Mouse (Mus musculus) liver, postnatal 0 days (tissue): ENCODE results near the gene Slc34a3. TPM values are rescaled to one million over a fixed set of nuclear protein-coding genes. Genes with fewer than 3 reads are reported as not detected.
"Not testable (repeated sequence)": the region's sequence is repeated elsewhere in the genome, so short reads cannot be mapped to it uniquely, and the experiment has no call there.

Source experiments
- ATAC-seq: fragments of 200-750 bp; cut with Nextera tagmentation; 2 replicates; pipeline ENCODE4 v1.8.0; 2017; ENCODE audit warnings: mild to moderate bottlenecking, moderate library complexity
- DNase-seq: peaks from one replicate; pipeline ENCODE4 v3.0.0-alpha.2; 2016
- H3K27ac ChIP-seq: fragments of 300-500 bp; sonication (generic); 2 replicates; pipeline ENCODE4 v1.5.1; 2014; ENCODE audit warnings: antibody characterized with exemption, moderate library complexity, mild to moderate bottlenecking, low read depth
- H3K27me3 ChIP-seq: fragments of 300-500 bp; sonication (generic); 2 replicates; pipeline ENCODE4 v1.6.1; 2014; ENCODE audit warnings: low read length, control low read depth, mixed read lengths; ENCODE audit not compliant: insufficient read depth
- H3K36me3 ChIP-seq: fragments of 300-500 bp; sonication (generic); replicated peaks from 2 replicates; pipeline ENCODE4 v1.6.1; 2014; ENCODE audit warnings: mild to moderate bottlenecking, control low read depth, low read length, moderate library complexity, mixed read lengths; ENCODE audit not compliant: insufficient read depth
- H3K4me1 ChIP-seq: fragments of 300-500 bp; sonication (generic); 2 replicates; pipeline ENCODE4 v1.6.1; 2014; ENCODE audit warnings: antibody characterized with exemption, mild to moderate bottlenecking, control low read depth; ENCODE audit not compliant: insufficient read depth
- H3K4me2 ChIP-seq: fragments of 300-500 bp; sonication (generic); 2 replicates; pipeline ENCODE4 v1.6.1; 2014; ENCODE audit warnings: low read depth, mild to moderate bottlenecking, low read length, moderate library complexity, mixed read lengths
- H3K4me3 ChIP-seq: fragments of 300-500 bp; sonication (generic); 2 replicates; pipeline ENCODE4 v1.5.1; 2014; ENCODE audit warnings: low read depth, low read length
- H3K9ac ChIP-seq: fragments of 300-500 bp; sonication (generic); replicated peaks from 2 replicates; pipeline ENCODE4 v1.6.1; 2014; ENCODE audit warnings: mild to moderate bottlenecking, moderate library complexity
- H3K9me3 ChIP-seq: fragments of 300-500 bp; sonication (generic); 2 replicates; pipeline ENCODE4 v1.6.1; 2016; ENCODE audit warnings: mild to moderate bottlenecking, control low read depth, low read length, mixed read lengths
- CTCF ChIP-seq: sonication (generic); IDR thresholded peaks from 2 replicates; pipeline ENCODE4 v1.5.1; 2016; ENCODE audit warnings: antibody characterized with exemption, low read depth
- EP300 ChIP-seq: IDR thresholded peaks from 2 replicates; pipeline ENCODE4 v1.6.1; 2016; ENCODE audit warnings: antibody characterized with exemption, low read depth, mild to moderate bottlenecking
- WGBS: fragments of 180-500 bp; shearing (Covaris S2); extraction: QIAGEN DNeasy Blood & Tissue Kit; methylation state at CpG from one replicate; pipeline ENCODE4 v1.1.7; 2014; ENCODE audit not compliant: insufficient replicate concordance; 5-methylcytosine and 5-hydroxymethylcytosine counted together
- polyA plus RNA-seq: library from polyadenylated mRNA; unstranded; fragments of >200 nt; fragmentation: Nextera tagmentation; extraction: Ambion mirVana; gene quantifications from 2 replicates; pipeline ENCODE4 v1.2.1, GENCODE M21; 2015

Gene Slc34a3
- polyA plus RNA-seq, 1 experiment from 2014 or later = not detected

GRCm38 (mm10) chr2:25262795-25263622 is 28.8 kb upstream of the Slc34a3 start:
- Histone ChIP-seq H3K9me3 (no peaks in the 10 kb centered on the region), H3K36me3 (0 out of 2 replicates have a peak, but pooled peaks cover 2% of the 10 kb centered on the region), H3K27me3 (no peaks in the 10 kb centered on the region), H3K4me2 (peak overlapping the region; percentile 93), H3K4me3 (peak overlapping the region; percentile 86), H3K27ac (peak overlapping the region; percentile 52), H3K9ac (peak overlapping the region; percentile 74), H3K4me1 (peaks cover 55% of the 10 kb centered on the region)
- ATAC-seq (peak; percentile 15), DNase-seq (peak; percentile 56)
- 1% methylated on average over 79 of the region's 82 CpGs for WGBS
- TF ChIP-seq EP300 (no peak), CTCF (0 out of 2 replicates have a peak, but pooled peaks have one; percentile 7)

- Histone ChIP-seq H3K4me1 (peaks cover 48% of the 10 kb centered on the region), H3K36me3 (no peaks in the 10 kb centered on the region), H3K27me3 (no peaks in the 10 kb centered on the region), H3K27ac (peak within 1 kb of the TSS; percentile 61), H3K9ac (peak within 1 kb of the TSS; percentile 74), H3K4me3 (peak within 1 kb of the TSS; percentile 86), H3K9me3 (no peaks in the 10 kb centered on the region), H3K4me2 (peak within 1 kb of the TSS; percentile 93)
- WGBS = under 1% methylated on average over 39 of the region's 39 CpGs
- peak; percentile 93 for ATAC-seq
- DNase-seq = peak; percentile 96
- no peak for TF ChIP-seq CTCF
- TF ChIP-seq EP300 = peak; percentile 49
These were observed 28.2 kb upstream of the Slc34a3 start, which contains the start of gene Tprn for GRCm38 (mm10) chr2:25262291-25262767. Gene Tprn, plus strand, starts transcription at chr2:25262618.

- DNase-seq = no peak
These were observed 27.7 kb upstream of the Slc34a3 start for GRCm38 (mm10) chr2:25261870-25262269.

GRCm38 (mm10) chr2:25258887-25259286 is 24.7 kb upstream of the Slc34a3 start:
- TF ChIP-seq CTCF (peak; percentile 71), EP300 (no peak)
- Histone ChIP-seq H3K9me3 (no peaks in the 10 kb centered on the region), H3K4me1 (peaks cover 27% of the 10 kb centered on the region), H3K4me3 (no peak overlapping the region), H3K4me2 (no peak overlapping the region), H3K9ac (no peak overlapping the region), H3K36me3 (no peaks in the 10 kb centered on the region), H3K27me3 (no peaks in the 10 kb centered on the region), H3K27ac (no peak overlapping the region)
- ATAC-seq (no peak), DNase-seq (no peak)
- 49% methylated on average over 2 of the region's 2 CpGs for WGBS

More at GRCm38 (mm10) chr2:25261870-25262269, 27.7 kb upstream of the Slc34a3 start:
- Histone ChIP-seq H3K9me3 (no peaks in the 10 kb centered on the region), H3K27me3 (no peaks in the 10 kb centered on the region), H3K4me2 (peak overlapping the region; percentile 93), H3K4me1 (peaks cover 43% of the 10 kb centered on the region), H3K4me3 (peak overlapping the region; percentile 86), H3K36me3 (no peaks in the 10 kb centered on the region), H3K9ac (peak overlapping the region; percentile 70), H3K27ac (peak overlapping the region; percentile 61)
- TF ChIP-seq CTCF (no peak), EP300 (no peak)
- WGBS = 35% methylated on average over 11 of the region's 12 CpGs
- ATAC-seq = peak; percentile 10

GRCm38 (mm10) chr2:25257250-25257649 is 23.1 kb upstream of the Slc34a3 start:
- H3K9me3 ChIP-seq, H3K27ac ChIP-seq, H3K36me3 ChIP-seq, DNase-seq, H3K4me2 ChIP-seq, H3K9ac ChIP-seq, ATAC-seq, H3K4me3 ChIP-seq, H3K27me3 ChIP-seq: not testable (repeated sequence)
- H3K4me1 ChIP-seq = peaks cover 19% of the 10 kb centered on the region
- WGBS = 80% methylated on average over 5 of the region's 5 CpGs

- Histone ChIP-seq H3K4me1 (peaks cover 14% of the 10 kb centered on the region), H3K27ac (0 out of 2 replicates have a peak overlapping the region, but pooled peaks have one; percentile 89), H3K4me3 (peak overlapping the region; percentile 88), H3K9ac (peak overlapping the region; percentile 88; the same call in 1 of the 2 replicates), H3K4me2 (peak overlapping the region; percentile 88)
- not testable (repeated sequence) for H3K9me3 ChIP-seq, H3K27me3 ChIP-seq, H3K36me3 ChIP-seq
- DNase-seq (peak; percentile 68), ATAC-seq (0 out of 2 replicates have a peak, but pooled peaks have one; percentile 16)
- 41% methylated on average over 10 of the region's 12 CpGs for WGBS
- peak; percentile 60 for TF ChIP-seq CTCF
These were observed 22.4 kb upstream of the Slc34a3 start for GRCm38 (mm10) chr2:25256443-25257109.
